Mouse (Mus musculus) MEL (cell line): Measurements from ENCODE around the gene Olfr193. TPM values are rescaled to one million over a fixed set of nuclear protein-coding genes. Genes with fewer than 3 reads are reported as not detected.
"Not testable (repeated sequence)": the region's sequence is repeated elsewhere in the genome, so short reads cannot be mapped to it uniquely, and the experiment has no call there.

Experiments used
- DNase-seq: peaks from one replicate; pipeline ENCODE4 v3.0.0; 2011; ENCODE audit warnings: low read depth, low spot score
- H3K27ac ChIP-seq: 2 replicates; pipeline ENCODE4 v1.5.1; 2012; ENCODE audit warnings: low read depth, mild to moderate bottlenecking, control low read depth, low read length, moderate library complexity; ENCODE audit not compliant: control insufficient read depth
- H3K27me3 ChIP-seq, 2 experiments: fragments of 150-350 bp in 1 of 2; sonication (generic) in 1 of 2; 2 replicates each; pipeline ENCODE4 v1.6.1; 2012; ENCODE audit warnings: low read length in 2 of 2, mild to moderate bottlenecking in 2 of 2, improper control_type of control experiment in 1 of 2, moderate library complexity in 1 of 2; ENCODE audit not compliant: insufficient read depth in 2 of 2, control insufficient read depth in 1 of 2
- H3K36me3 ChIP-seq, 2 experiments: 2 replicates each; pipeline ENCODE4 v1.6.1; 2012 to 2014; ENCODE audit warnings: low read length in 2 of 2, improper control_type of control experiment in 1 of 2, inconsistent platforms in 1 of 2, mild to moderate bottlenecking in 1 of 2; ENCODE audit not compliant: insufficient read depth in 2 of 2, control insufficient read depth in 1 of 2
- H3K4me1 ChIP-seq, 2 experiments: fragments of 150-350 bp in 1 of 2; sonication (generic) in 1 of 2; 2 replicates each; pipeline ENCODE4 v1.6.1; 2012; ENCODE audit warnings: low read length in 2 of 2, improper control_type of control experiment in 1 of 2, mild to moderate bottlenecking in 1 of 2; ENCODE audit not compliant: insufficient read depth in 2 of 2, control insufficient read depth in 1 of 2
- H3K4me3 ChIP-seq, 2 experiments: fragments of 150-350 bp in 1 of 2; sonication (generic) in 1 of 2; 2 replicates each; pipeline ENCODE4 v1.5.1; 2012; ENCODE audit warnings: low read depth in 2 of 2, low read length in 2 of 2, mild to moderate bottlenecking in 2 of 2, moderate library complexity in 2 of 2, control low read depth in 1 of 2, improper control_type of control experiment in 1 of 2; ENCODE audit not compliant: control insufficient read depth in 1 of 2, insufficient read depth in 1 of 2
- H3K79me2 ChIP-seq: 2 replicates; pipeline ENCODE4 v1.6.1; 2012; ENCODE audit warnings: mild to moderate bottlenecking, low read length, moderate library complexity; ENCODE audit not compliant: control insufficient read depth, poor library complexity, insufficient read depth
- H3K9ac ChIP-seq: 2 replicates; pipeline ENCODE4 v1.6.1; 2012; ENCODE audit warnings: low read depth, mild to moderate bottlenecking, control low read depth, low read length, moderate library complexity; ENCODE audit not compliant: control insufficient read depth, poor library complexity, severe bottlenecking
- H3K9me3 ChIP-seq: fragments of 150-350 bp; sonication (generic); replicated peaks from 2 replicates; pipeline ENCODE4 v1.6.1; 2012; ENCODE audit warnings: mild to moderate bottlenecking, low read length, improper control_type of control experiment, moderate library complexity; ENCODE audit not compliant: insufficient read depth
- CTCF ChIP-seq, 3 experiments: IDR thresholded peaks in 2 of 3; conservative IDR thresholded peaks in 1 of 3; 2 replicates each; pipeline ENCODE4 v1.5.1; 2011 to 2012; ENCODE audit warnings: low read length in 3 of 3, low read depth in 2 of 3, mild to moderate bottlenecking in 2 of 3, improper control_type of control experiment in 1 of 3, inconsistent platforms in 1 of 3, mixed read lengths in 1 of 3, moderate library complexity in 1 of 3; ENCODE audit not compliant: control insufficient read depth in 1 of 3, insufficient read depth in 1 of 3, poor library complexity in 1 of 3, severe bottlenecking in 1 of 3
- E2F4 ChIP-seq: IDR thresholded peaks from 2 replicates; pipeline ENCODE4 v1.6.1; 2011; ENCODE audit warnings: low read depth, low read length, improper control_type of control experiment, borderline replicate concordance
- ELF1 ChIP-seq: IDR thresholded peaks from 2 replicates; pipeline ENCODE4 v1.6.1; 2014; ENCODE audit warnings: low read depth, mild to moderate bottlenecking, inconsistent platforms, low read length, improper control_type of control experiment, moderate library complexity
- EP300 ChIP-seq, 2 experiments: IDR thresholded peaks; 2 replicates each; pipeline ENCODE4 v1.6.1; 2011; ENCODE audit warnings: improper control_type of control experiment in 2 of 2, low read length in 2 of 2, low read depth in 1 of 2, mild to moderate bottlenecking in 1 of 2
- JUND ChIP-seq: IDR thresholded peaks from 2 replicates; pipeline ENCODE4 v1.6.1; 2011; ENCODE audit warnings: low read depth, mild to moderate bottlenecking, improper control_type of control experiment, low read length
- MAX ChIP-seq: IDR thresholded peaks from 2 replicates; pipeline ENCODE4 v1.6.1; 2011; ENCODE audit warnings: low read length, improper control_type of control experiment
- MXI1 ChIP-seq: IDR thresholded peaks from 2 replicates; pipeline ENCODE4 v1.6.1; 2011; ENCODE audit warnings: mild to moderate bottlenecking, low read depth, low read length, improper control_type of control experiment
- MYB ChIP-seq: IDR thresholded peaks from 2 replicates; pipeline ENCODE4 v1.6.1; 2011; ENCODE audit warnings: mild to moderate bottlenecking, low read depth, low read length, improper control_type of control experiment
- MYC ChIP-seq: IDR thresholded peaks from 2 replicates; pipeline ENCODE4 v1.6.1; 2011; ENCODE audit warnings: low read depth, mild to moderate bottlenecking, low read length, improper control_type of control experiment, moderate library complexity
- NELFE ChIP-seq: IDR thresholded peaks from 2 replicates; pipeline ENCODE4 v1.6.1; 2011; ENCODE audit warnings: low read depth, low read length, improper control_type of control experiment
- POLR2A ChIP-seq, 2 experiments: IDR thresholded peaks; 2 replicates each; pipeline ENCODE4 v1.6.1; 2011 to 2012; ENCODE audit warnings: low read length in 2 of 2, mild to moderate bottlenecking in 2 of 2, control low read depth in 1 of 2, improper control_type of control experiment in 1 of 2, low read depth in 1 of 2, moderate library complexity in 1 of 2; ENCODE audit not compliant: control insufficient read depth in 1 of 2, insufficient read depth in 1 of 2, poor library complexity in 1 of 2
- POLR2AphosphoS5 ChIP-seq: IDR thresholded peaks from 2 replicates; pipeline ENCODE4 v1.6.1; 2012; ENCODE audit warnings: low read depth, borderline replicate concordance, mild to moderate bottlenecking, inconsistent platforms, low read length, moderate library complexity, mixed read lengths
- TAL1 ChIP-seq: IDR thresholded peaks from 2 replicates; pipeline ENCODE4 v1.6.1; 2012; ENCODE audit warnings: mild to moderate bottlenecking, inconsistent platforms, low read length, moderate library complexity, mixed read lengths
- USF2 ChIP-seq, 2 experiments: IDR thresholded peaks; 2 replicates each; pipeline ENCODE4 v1.6.1; 2011 to 2012; ENCODE audit warnings: improper control_type of control experiment in 2 of 2, low read length in 2 of 2, borderline replicate concordance in 1 of 2, inconsistent platforms in 1 of 2, low read depth in 1 of 2, mild to moderate bottlenecking in 1 of 2; ENCODE audit not compliant: insufficient read depth in 1 of 2
- ZC3H11A ChIP-seq: IDR thresholded peaks from 2 replicates; pipeline ENCODE4 v1.6.1; 2012; ENCODE audit warnings: low read depth, mild to moderate bottlenecking, inconsistent platforms, low read length, improper control_type of control experiment
- ZNF384 ChIP-seq: IDR thresholded peaks from 2 replicates; pipeline ENCODE4 v1.6.1; 2012; ENCODE audit warnings: low read depth, mild to moderate bottlenecking, inconsistent platforms, low read length, improper control_type of control experiment
- polyA plus RNA-seq, 2 experiments: library from polyadenylated mRNA; stranded (reverse) in 1 of 2; unstranded in 1 of 2; fragments of >175 nt in 1 of 2; fragments of >200 nt in 1 of 2; gene quantifications; 2 replicates each; pipeline versions ENCODE4 v1.2.1 to v1.2.4; 2012; ENCODE audit warnings: low replicate concordance in 2 of 2, low read depth in 1 of 2; ENCODE audit not compliant: insufficient read length in 2 of 2, insufficient read depth in 1 of 2, missing spikeins in 1 of 2
- total RNA-seq: library from RNA; depleted of rRNA; stranded (reverse); fragments of 300-350 nt; gene quantifications from 2 replicates; pipeline ENCODE4 v1.2.3, GENCODE M21; 2012

Gene Olfr193
- total and polyA plus RNA-seq, 3 experiments = not detected

- H3K79me2 ChIP-seq, H3K27me3 ChIP-seq: not testable (repeated sequence)
Observed at GRCm38 (mm10) chr16:59081113-59081512, 30.6 kb downstream of the Olfr193 start.

GRCm38 (mm10) chr16:59077905-59078304 is 33.8 kb downstream of the Olfr193 start, which contains the start of gene Olfr190:
TSS of gene Olfr190 (minus strand) at chr16:59078005.
- H3K4me1 ChIP-seq = peaks cover 0 to 3% of the 10 kb centered on the region in 2 experiments; a peak in 1 of 4 replicates
- H3K27me3 ChIP-seq = no peaks in the 10 kb centered on the region
- peaks cover 0 to 2% of the 10 kb centered on the region in 2 experiments; a peak in 1 of 4 replicates for H3K36me3 ChIP-seq
- no peak within 1 kb of the TSS for H3K4me3 ChIP-seq
- no peak for DNase-seq
- H3K79me2 ChIP-seq = no peaks in the 10 kb centered on the region
- H3K9me3 ChIP-seq = no peaks in the 10 kb centered on the region
- H3K9ac ChIP-seq = no peak within 1 kb of the TSS
- no peak within 1 kb of the TSS for H3K27ac ChIP-seq
- TF ChIP-seq E2F4 = no peak
- TF ChIP-seq JUND = no peak
- no peak for TF ChIP-seq NELFE
- no peak for TF ChIP-seq EP300 (IDR thresholded peaks at IDR 0.05; ENCODE audit: low read depth in 1 of 2, low read length in 2 of 2)

More at GRCm38 (mm10) chr16:59081113-59081512, 30.6 kb downstream of the Olfr193 start:
- not testable (repeated sequence) for H3K9me3 ChIP-seq, H3K27ac ChIP-seq, H3K4me1 ChIP-seq, H3K9ac ChIP-seq, H3K36me3 ChIP-seq, H3K4me3 ChIP-seq
- TF ChIP-seq ZNF384 = peak; percentile 79
- DNase-seq = peak; percentile 43

GRCm38 (mm10) chr16:59073520-59073919 is 38.2 kb downstream of the Olfr193 start:
- TF ChIP-seq ELF1 (no peak), TAL1 (no peak), USF2 (IDR thresholded peaks at IDR 0.05; ENCODE audit: borderline replicate concordance in 1 of 2, insufficient read depth in 1 of 2, low read depth in 1 of 2, low read length in 2 of 2) (no peak), MYB (no peak)
- no peak overlapping the region for H3K4me3 ChIP-seq
- no peaks in the 10 kb centered on the region for H3K9me3 ChIP-seq
- no peak overlapping the region for H3K27ac ChIP-seq
- H3K79me2 ChIP-seq = no peaks in the 10 kb centered on the region
- H3K36me3 ChIP-seq = no peaks in the 10 kb centered on the region
- no peaks in the 10 kb centered on the region for H3K4me1 ChIP-seq
- H3K9ac ChIP-seq = no peak overlapping the region
- DNase-seq = no peak
- no peaks in the 10 kb centered on the region for H3K27me3 ChIP-seq

GRCm38 (mm10) chr16:59071755-59072154 is 39.9 kb downstream of the Olfr193 start:
- H3K79me2 ChIP-seq = no peaks in the 10 kb centered on the region
- TF ChIP-seq MAX (no peak), CTCF (IDR thresholded peaks at IDR 0.05 in 2 of 3, conservative IDR thresholded peaks at IDR 0.05 in 1 of 3; ENCODE audit: control insufficient read depth in 1 of 3, insufficient read depth in 1 of 3, low read depth in 2 of 3, low read length in 3 of 3, poor library complexity in 1 of 3, severe bottlenecking in 1 of 3) (no peak), POLR2A (IDR thresholded peaks at IDR 0.05; ENCODE audit: control insufficient read depth in 1 of 2, insufficient read depth in 1 of 2, low read depth in 1 of 2, low read length in 2 of 2, poor library complexity in 1 of 2) (no peak), TAL1 (no peak), MXI1 (no peak), MYC (no peak), POLR2AphosphoS5 (no peak), USF2 (IDR thresholded peaks at IDR 0.05; ENCODE audit: borderline replicate concordance in 1 of 2, insufficient read depth in 1 of 2, low read depth in 1 of 2, low read length in 2 of 2) (no peak), ZC3H11A (no peak)
- TF ChIP-seq, all 39 proteins: peak for 0
- no peaks in the 10 kb centered on the region for H3K36me3 ChIP-seq
- no peak for DNase-seq
- no peaks in the 10 kb centered on the region for H3K9me3 ChIP-seq
- H3K27me3 ChIP-seq = no peaks in the 10 kb centered on the region
- no peak overlapping the region for H3K4me3 ChIP-seq
- no peak overlapping the region for H3K27ac ChIP-seq
- no peak overlapping the region for H3K9ac ChIP-seq
- H3K4me1 ChIP-seq = no peaks in the 10 kb centered on the region

GRCm38 (mm10) chr16:59062411-59062810 is 49.3 kb downstream of the Olfr193 start:
- not testable (repeated sequence) for H3K4me3 ChIP-seq, H3K27me3 ChIP-seq, H3K4me1 ChIP-seq, H3K36me3 ChIP-seq, H3K9me3 ChIP-seq, H3K79me2 ChIP-seq, H3K27ac ChIP-seq, H3K9ac ChIP-seq
- peak; percentile 33 for DNase-seq
